Mouse (Mus musculus): ENCODE results near the gene Ppil6. TPM values are rescaled to one million over a fixed set of nuclear protein-coding genes. Genes with fewer than 3 reads are reported as not detected.

The Ppil6 gene
- polyA plus RNA-seq, 1 experiment: not detected

GRCm38 (mm10) chr10:41514921-41515320 is 24.7 kb downstream of the Ppil6 start:
- H3K27ac ChIP-seq (ENCODE audit: insufficient read depth, low read depth, low read length): no peak overlapping the region
- H3K4me1 ChIP-seq (ENCODE audit: control insufficient read depth, insufficient read depth, low read length): no peaks in the 10 kb centered on the region
- TF ChIP-seq CTCF (IDR thresholded peaks at IDR 0.05; ENCODE audit: insufficient read depth, low read depth, low read length) (no peak), POLR2A (IDR thresholded peaks at IDR 0.05; ENCODE audit: insufficient read depth, low read depth, low read length) (no peak)
- no peak overlapping the region for H3K4me3 ChIP-seq (ENCODE audit: insufficient read depth, low read depth, low read length)

GRCm38 (mm10) chr10:41518508-41518980 is 28.3 kb downstream of the Ppil6 start:
- 0 out of 2 replicates have a peak, but pooled peaks cover 2% of the 10 kb centered on the region for H3K4me1 ChIP-seq (ENCODE audit: control insufficient read depth, insufficient read depth, low read length)
- H3K27ac ChIP-seq (ENCODE audit: insufficient read depth, low read depth, low read length): peak overlapping the region; percentile 87
- peak overlapping the region; percentile 84 for H3K4me3 ChIP-seq (ENCODE audit: insufficient read depth, low read depth, low read length)
- TF ChIP-seq POLR2A (IDR thresholded peaks at IDR 0.05; ENCODE audit: insufficient read depth, low read depth, low read length) (no peak), CTCF (IDR thresholded peaks at IDR 0.05; ENCODE audit: insufficient read depth, low read depth, low read length) (no peak; the same call in 1 of the 2 replicates)
- under 1% methylated on average over 23 of the region's 23 CpGs for WGBS

DNA sequence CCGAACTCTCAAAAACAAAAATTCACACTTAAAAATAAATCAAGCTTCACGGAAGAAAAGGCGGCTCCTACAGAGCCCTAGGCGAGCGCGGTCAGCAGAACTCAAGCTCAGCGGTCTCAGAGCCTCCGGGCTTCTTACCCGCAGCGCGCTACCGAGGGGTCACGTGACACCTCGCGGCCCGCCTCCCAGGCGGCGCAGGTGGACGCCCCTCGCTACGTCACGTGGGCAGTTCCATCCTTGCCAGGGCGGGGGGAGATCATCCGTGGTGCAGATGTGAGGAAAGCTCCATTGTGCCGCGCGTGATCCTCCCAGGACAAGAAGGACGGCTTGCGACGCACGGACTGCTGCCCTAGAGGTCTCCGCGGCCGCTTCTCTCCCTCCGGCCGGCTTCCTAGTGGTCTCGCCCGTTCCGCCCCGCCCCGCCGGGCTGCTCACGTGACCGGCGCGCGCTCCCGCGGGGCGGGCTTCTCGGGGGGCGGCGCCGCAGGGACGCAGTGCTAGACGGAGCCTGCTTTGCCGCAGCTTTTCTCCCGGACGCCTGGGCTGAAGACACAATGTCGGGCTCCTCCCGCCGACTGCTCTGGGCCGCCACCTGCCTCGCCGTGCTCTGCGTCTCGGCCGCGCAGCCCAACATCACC is 28.9 kb downstream of the Ppil6 start, which contains the start of gene Cd164:
Cd164 (plus strand) TSS at position 434 of the 638 bp plus-strand sequence.
- TF ChIP-seq CTCF (IDR thresholded peaks at IDR 0.05; ENCODE audit: insufficient read depth, low read depth, low read length): no peak
- peak; percentile 64 for TF ChIP-seq POLR2A (IDR thresholded peaks at IDR 0.05; ENCODE audit: insufficient read depth, low read depth, low read length)
- peak within 1 kb of the TSS; percentile 100 for H3K27ac ChIP-seq (ENCODE audit: insufficient read depth, low read depth, low read length)
- WGBS: under 1% methylated on average over 69 of the region's 69 CpGs
- 0 out of 2 replicates have a peak, but pooled peaks cover 2% of the 10 kb centered on the region for H3K4me1 ChIP-seq (ENCODE audit: control insufficient read depth, insufficient read depth, low read length)
- H3K4me3 ChIP-seq (ENCODE audit: insufficient read depth, low read depth, low read length): peak within 1 kb of the TSS; percentile 84

DNA sequence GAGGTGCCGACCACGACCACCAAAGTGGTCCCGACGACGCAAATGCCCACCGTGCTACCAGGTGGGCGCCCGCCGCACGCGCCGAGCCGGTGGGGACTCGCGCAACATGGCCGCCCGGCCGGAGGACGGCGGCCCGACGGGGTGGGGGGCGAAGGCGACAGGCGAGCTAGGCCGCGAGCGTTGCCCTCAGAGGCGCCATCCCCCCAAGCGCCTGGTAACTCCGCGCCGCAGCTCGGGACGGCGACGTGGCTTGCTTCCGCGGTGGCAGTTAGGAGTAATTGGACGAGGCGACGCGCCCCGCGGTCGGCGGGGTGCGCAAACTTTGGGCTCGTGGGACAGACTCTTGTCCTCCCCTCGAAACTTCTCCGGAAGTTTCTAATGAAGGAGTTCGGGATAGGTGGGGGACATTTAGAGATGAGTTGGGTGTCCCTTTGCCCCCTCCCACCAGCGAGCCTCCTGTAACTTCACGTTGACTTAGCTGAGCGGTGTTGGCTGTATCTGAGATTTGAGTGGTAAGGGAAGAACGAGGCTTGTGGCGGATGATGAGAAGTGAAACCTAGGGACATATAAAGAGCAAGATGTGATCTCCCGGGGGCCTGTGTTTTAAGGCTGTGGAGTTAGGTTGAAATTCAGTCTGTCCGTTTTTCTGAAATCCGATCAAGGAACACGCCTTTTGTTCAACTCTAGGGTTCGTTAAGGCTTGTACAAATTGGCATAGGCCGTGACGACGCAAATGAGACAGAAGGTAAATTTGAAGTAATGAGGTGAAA is 29.6 kb downstream of the Ppil6 start:
- H3K4me3 ChIP-seq (ENCODE audit: insufficient read depth, low read depth, low read length): peak overlapping the region; percentile 84
- TF ChIP-seq CTCF (IDR thresholded peaks at IDR 0.05; ENCODE audit: insufficient read depth, low read depth, low read length) (no peak), POLR2A (IDR thresholded peaks at IDR 0.05; ENCODE audit: insufficient read depth, low read depth, low read length) (no peak)
- 0 out of 2 replicates have a peak, but pooled peaks cover 2% of the 10 kb centered on the region for H3K4me1 ChIP-seq (ENCODE audit: control insufficient read depth, insufficient read depth, low read length)
- WGBS: under 1% methylated on average over 65 of the region's 65 CpGs
- peak overlapping the region; percentile 72 for H3K27ac ChIP-seq (ENCODE audit: insufficient read depth, low read depth, low read length)

- Histone ChIP-seq H3K4me3 (ENCODE audit: insufficient read depth, low read depth, low read length) (no peak overlapping the region), H3K4me1 (ENCODE audit: control insufficient read depth, insufficient read depth, low read length) (0 out of 2 replicates have a peak, but pooled peaks cover 2% of the 10 kb centered on the region), H3K27ac (ENCODE audit: insufficient read depth, low read depth, low read length) (no peak overlapping the region)
- 3% methylated on average over 5 of the region's 5 CpGs for WGBS
- TF ChIP-seq POLR2A (IDR thresholded peaks at IDR 0.05; ENCODE audit: insufficient read depth, low read depth, low read length) (no peak), CTCF (IDR thresholded peaks at IDR 0.05; ENCODE audit: insufficient read depth, low read depth, low read length) (no peak)
Measured at GRCm38 (mm10) chr10:41520410-41520673, 30.1 kb downstream of the Ppil6 start.

GRCm38 (mm10) chr10:41523386-41523785 is 33.1 kb downstream of the Ppil6 start:
- Histone ChIP-seq H3K4me3 (ENCODE audit: insufficient read depth, low read depth, low read length) (no peak overlapping the region), H3K4me1 (ENCODE audit: control insufficient read depth, insufficient read depth, low read length) (0 out of 2 replicates have a peak, but pooled peaks cover 2% of the 10 kb centered on the region), H3K27ac (ENCODE audit: insufficient read depth, low read depth, low read length) (no peak overlapping the region)
- 72% methylated on average over 3 of the region's 3 CpGs for WGBS
- TF ChIP-seq POLR2A (IDR thresholded peaks at IDR 0.05; ENCODE audit: insufficient read depth, low read depth, low read length): no peak
- no peak for TF ChIP-seq CTCF (IDR thresholded peaks at IDR 0.05; ENCODE audit: insufficient read depth, low read depth, low read length)

DNA sequence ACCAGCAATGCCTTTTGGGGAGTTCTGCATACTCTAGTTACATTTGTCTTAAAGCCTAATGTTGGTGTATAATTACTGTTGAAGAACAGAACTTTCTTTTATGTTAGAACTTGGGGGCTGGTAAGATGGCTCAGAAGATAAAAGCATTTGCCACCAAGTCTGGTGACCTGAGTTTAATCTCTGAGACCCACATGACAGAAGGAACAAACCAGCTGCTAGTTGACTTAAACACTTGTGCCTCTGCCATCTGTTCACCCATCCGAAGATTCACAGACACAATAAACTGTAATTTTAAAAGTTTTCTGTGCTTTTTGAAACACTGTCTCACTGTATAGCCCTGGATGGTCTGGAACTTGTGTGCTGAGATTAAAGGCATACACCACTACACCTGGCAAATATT is 35.5 kb downstream of the Ppil6 start:
- Histone ChIP-seq H3K4me1 (ENCODE audit: control insufficient read depth, insufficient read depth, low read length) (0 out of 2 replicates have a peak, but pooled peaks cover 2% of the 10 kb centered on the region), H3K27ac (ENCODE audit: insufficient read depth, low read depth, low read length) (no peak overlapping the region), H3K4me3 (ENCODE audit: insufficient read depth, low read depth, low read length) (no peak overlapping the region)
- TF ChIP-seq POLR2A (IDR thresholded peaks at IDR 0.05; ENCODE audit: insufficient read depth, low read depth, low read length) (no peak), CTCF (IDR thresholded peaks at IDR 0.05; ENCODE audit: insufficient read depth, low read depth, low read length) (no peak)
- WGBS: 53% methylated on average over 1 of the region's 1 CpGs

GRCm38 (mm10) chr10:41529972-41530371 is 39.7 kb downstream of the Ppil6 start:
- TF ChIP-seq CTCF (IDR thresholded peaks at IDR 0.05; ENCODE audit: insufficient read depth, low read depth, low read length) (no peak), POLR2A (IDR thresholded peaks at IDR 0.05; ENCODE audit: insufficient read depth, low read depth, low read length) (no peak)
- no peak overlapping the region for H3K4me3 ChIP-seq (ENCODE audit: insufficient read depth, low read depth, low read length)
- no peaks in the 10 kb centered on the region for H3K4me1 ChIP-seq (ENCODE audit: control insufficient read depth, insufficient read depth, low read length)
- H3K27ac ChIP-seq (ENCODE audit: insufficient read depth, low read depth, low read length): no peak overlapping the region
- WGBS: 82% methylated on average over 5 of the region's 5 CpGs

GRCm38 (mm10) chr10:41535991-41536390 is 45.8 kb downstream of the Ppil6 start:
- Histone ChIP-seq H3K4me1 (ENCODE audit: control insufficient read depth, insufficient read depth, low read length) (no peaks in the 10 kb centered on the region), H3K4me3 (ENCODE audit: insufficient read depth, low read depth, low read length) (no peak overlapping the region), H3K27ac (ENCODE audit: insufficient read depth, low read depth, low read length) (no peak overlapping the region)
- TF ChIP-seq CTCF (IDR thresholded peaks at IDR 0.05; ENCODE audit: insufficient read depth, low read depth, low read length) (no peak), POLR2A (IDR thresholded peaks at IDR 0.05; ENCODE audit: insufficient read depth, low read depth, low read length) (no peak)
- 88% methylated on average over 2 of the region's 2 CpGs for WGBS

All from olfactory bulb, adult 2 months (tissue).